Mouse (Mus musculus) lung, postnatal 0 days (tissue): ENCODE measurements around the gene Pbx1. TPM values are rescaled to one million over a fixed set of nuclear protein-coding genes. Genes with fewer than 3 reads are reported as not detected.

ENCODE experiments used
- ATAC-seq: fragments of 200-750 bp; cut with Nextera tagmentation; 2 replicates; pipeline ENCODE4 v1.8.0; 2017; ENCODE audit warnings: moderate library complexity
- DNase-seq: peaks from one replicate; pipeline ENCODE4 v3.0.0-alpha.2; 2016; ENCODE audit warnings: low spot score
- H3K27ac ChIP-seq: fragments of 300-500 bp; sonication (generic); 2 replicates; pipeline ENCODE4 v1.5.1; 2014; ENCODE audit warnings: antibody characterized with exemption, mild to moderate bottlenecking, low read length, mixed read lengths
- H3K27me3 ChIP-seq: fragments of 300-500 bp; sonication (generic); replicated peaks from 2 replicates; pipeline ENCODE4 v1.6.1; 2014; ENCODE audit warnings: low read length, mixed read lengths; ENCODE audit not compliant: insufficient read depth
- H3K36me3 ChIP-seq: fragments of 300-500 bp; sonication (generic); 2 replicates; pipeline ENCODE4 v1.6.1; 2014; ENCODE audit warnings: low read length, mixed read lengths; ENCODE audit not compliant: insufficient read depth
- H3K4me1 ChIP-seq: fragments of 300-500 bp; sonication (generic); 2 replicates; pipeline ENCODE4 v1.6.1; 2014; ENCODE audit warnings: antibody characterized with exemption, low read depth, low read length, mixed read lengths; ENCODE audit not compliant: insufficient read depth
- H3K4me2 ChIP-seq: fragments of 300-500 bp; sonication (generic); replicated peaks from 2 replicates; pipeline ENCODE4 v1.6.1; 2014; ENCODE audit warnings: low read depth, mild to moderate bottlenecking, low read length, moderate library complexity, mixed read lengths
- H3K4me3 ChIP-seq: fragments of 300-500 bp; sonication (generic); 2 replicates; pipeline ENCODE4 v1.5.1; 2014; ENCODE audit warnings: low read depth, low read length
- H3K9ac ChIP-seq: fragments of 300-500 bp; sonication (generic); replicated peaks from 2 replicates; pipeline ENCODE4 v1.6.1; 2014; ENCODE audit warnings: low read depth, mild to moderate bottlenecking
- H3K9me3 ChIP-seq: fragments of 300-500 bp; sonication (generic); 2 replicates; pipeline ENCODE4 v1.6.1; 2016; ENCODE audit warnings: low read length, mixed read lengths
- CTCF ChIP-seq: IDR thresholded peaks from 2 replicates; pipeline ENCODE4 v1.5.1; 2016; ENCODE audit warnings: antibody characterized with exemption, mild to moderate bottlenecking
- EP300 ChIP-seq: IDR thresholded peaks from 2 replicates; pipeline ENCODE4 v1.6.1; 2016; ENCODE audit warnings: antibody characterized with exemption, mild to moderate bottlenecking, control low read depth
- WGBS: fragments of 180-500 bp; shearing (Covaris S2); extraction: QIAGEN DNeasy Blood & Tissue Kit; methylation state at CpG from one replicate; pipeline ENCODE4 v1.1.7; 2014; 5-methylcytosine and 5-hydroxymethylcytosine counted together
- polyA plus RNA-seq: library from polyadenylated mRNA; unstranded; fragments of >200 nt; fragmentation: Nextera tagmentation; extraction: Ambion mirVana; gene quantifications from 2 replicates; pipeline ENCODE4 v1.2.1, GENCODE M21; 2015

Gene Pbx1
- polyA plus RNA-seq, 1 experiment from 2014 or later: 23.9 TPM

GRCm38 (mm10) chr1:168268224-168268623, 163.8 kb downstream of the Pbx1 start:
- Histone ChIP-seq H3K9me3 (no peaks in the 10 kb centered on the region), H3K4me3 (no peak overlapping the region), H3K9ac (no peak overlapping the region), H3K27me3 (no peaks in the 10 kb centered on the region), H3K36me3 (no peaks in the 10 kb centered on the region), H3K27ac (no peak overlapping the region), H3K4me1 (peaks cover 4% of the 10 kb centered on the region; the same call in 1 of the 2 replicates), H3K4me2 (no peak overlapping the region)
- ATAC-seq: no peak
- TF ChIP-seq CTCF (no peak), EP300 (no peak)
- whole genome bisulfite sequencing: 80% methylated on average over 4 of the region's 4 CpGs
- DNase-seq: no peak

GRCm38 (mm10) chr1:168265594-168266390, 166.3 kb downstream of the Pbx1 start:
- H3K9me3 ChIP-seq: no peaks in the 10 kb centered on the region
- 65% methylated on average over 12 of the region's 12 CpGs for WGBS
- peaks cover 4% of the 10 kb centered on the region; the same call in 1 of the 2 replicates for H3K4me1 ChIP-seq
- peak; percentile 51 for DNase-seq
- TF ChIP-seq EP300 (no peak), CTCF (no peak; the same call in 1 of the 2 replicates)
- H3K27ac ChIP-seq: no peak overlapping the region
- H3K9ac ChIP-seq: no peak overlapping the region
- no peaks in the 10 kb centered on the region for H3K36me3 ChIP-seq
- no peak overlapping the region for H3K4me3 ChIP-seq
- no peak overlapping the region for H3K4me2 ChIP-seq
- peak; percentile 49 for ATAC-seq
- no peaks in the 10 kb centered on the region for H3K27me3 ChIP-seq

- no peaks in the 10 kb centered on the region for H3K9me3 ChIP-seq
- peaks cover 4% of the 10 kb centered on the region; the same call in 1 of the 2 replicates for H3K4me1 ChIP-seq
- no peaks in the 10 kb centered on the region for H3K36me3 ChIP-seq
- no peak for DNase-seq
- no peak for ATAC-seq
- no peak overlapping the region for H3K9ac ChIP-seq
- TF ChIP-seq CTCF: no peak
- no peak for TF ChIP-seq EP300
- no peak overlapping the region for H3K4me2 ChIP-seq
- WGBS: 91% methylated on average over 5 of the region's 5 CpGs
- H3K27me3 ChIP-seq: no peaks in the 10 kb centered on the region
- H3K4me3 ChIP-seq: no peak overlapping the region
- H3K27ac ChIP-seq: no peak overlapping the region
Measured at GRCm38 (mm10) chr1:168265090-168265489, 167.0 kb downstream of the Pbx1 start.

GRCm38 (mm10) chr1:168260391-168260790, 171.7 kb downstream of the Pbx1 start:
- DNase-seq (peak; percentile 26), ATAC-seq (no peak)
- WGBS: 76% methylated on average over 3 of the region's 3 CpGs
- H3K9me3 ChIP-seq: no peaks in the 10 kb centered on the region
- H3K4me3 ChIP-seq: no peak overlapping the region
- no peak overlapping the region for H3K27ac ChIP-seq
- no peaks in the 10 kb centered on the region for H3K27me3 ChIP-seq
- no peaks in the 10 kb centered on the region for H3K36me3 ChIP-seq
- H3K4me2 ChIP-seq: no peak overlapping the region
- no peaks in the 10 kb centered on the region for H3K4me1 ChIP-seq
- H3K9ac ChIP-seq: no peak overlapping the region
- no peak for TF ChIP-seq CTCF
- no peak for TF ChIP-seq EP300

- H3K27me3 ChIP-seq: no peaks in the 10 kb centered on the region
- ATAC-seq (no peak), DNase-seq (no peak)
- H3K9me3 ChIP-seq: no peaks in the 10 kb centered on the region
- WGBS: 78% methylated on average over 7 of the region's 7 CpGs
- no peak overlapping the region for H3K4me2 ChIP-seq
- no peak overlapping the region for H3K9ac ChIP-seq
- H3K4me3 ChIP-seq: no peak overlapping the region
- no peak for TF ChIP-seq EP300
- TF ChIP-seq CTCF: no peak
- H3K4me1 ChIP-seq: no peaks in the 10 kb centered on the region
- H3K27ac ChIP-seq: no peak overlapping the region
- no peaks in the 10 kb centered on the region for H3K36me3 ChIP-seq
Measured at GRCm38 (mm10) chr1:168258856-168259255, 173.2 kb downstream of the Pbx1 start.

GRCm38 (mm10) chr1:168255347-168255908, 176.6 kb downstream of the Pbx1 start:
- 93% methylated on average over 9 of the region's 9 CpGs for WGBS

More at GRCm38 (mm10) chr1:168255347-168255908, 176.6 kb downstream of the Pbx1 start:
- no peak overlapping the region for H3K27ac ChIP-seq
- H3K9me3 ChIP-seq: no peaks in the 10 kb centered on the region
- no peaks in the 10 kb centered on the region for H3K4me1 ChIP-seq
- no peaks in the 10 kb centered on the region for H3K36me3 ChIP-seq
- no peak overlapping the region for H3K9ac ChIP-seq
- H3K4me2 ChIP-seq: no peak overlapping the region
- no peak for TF ChIP-seq CTCF
- TF ChIP-seq EP300: no peak
- H3K4me3 ChIP-seq: no peak overlapping the region
- no peaks in the 10 kb centered on the region for H3K27me3 ChIP-seq
- no peak for DNase-seq
- no peak for ATAC-seq
